Comparison of ENCODE assay signal across 8 mouse cellular contexts in genomic region chr16:32332040-32332555, GRCm38 (mm10). TPM values are rescaled to one million over a fixed set of nuclear protein-coding genes. Genes with fewer than 3 reads are reported as not detected.
DNase-seq lines count a peak whose midpoint lies in the region; ATAC-seq and TF ChIP-seq lines count a peak whose summit lies in the region.

TSS of gene Ubxn7 (plus strand) at chr16:32332257.

- TF ChIP-seq POLR2A in kidney, adult 2 months (IDR thresholded peaks at IDR 0.05; ENCODE audit: low read depth, low read length), result peak; percentile 36
- peak; percentile 50 for TF ChIP-seq POLR2A in spleen, adult 2 months (IDR thresholded peaks at IDR 0.05; ENCODE audit: low read depth, low read length)

- H3K4me2 ChIP-seq in embryonic facial prominence, embryonic 13.5 days, result peak within 1 kb of the TSS; percentile 58
- peak within 1 kb of the TSS; percentile 58 for H3K4me2 ChIP-seq in limb, embryonic 12.5 days
- peak within 1 kb of the TSS; percentile 66 for H3K4me2 ChIP-seq in midbrain, embryonic 15.5 days

- ATAC-seq in embryonic facial prominence, embryonic 13.5 days (ENCODE audit: insufficient number of reproducible peaks, insufficient read depth, low FRiP score, low TSS enrichment, low read depth), result peak; percentile 93
- peak; percentile 94 for ATAC-seq in limb, embryonic 12.5 days (ENCODE audit: insufficient number of reproducible peaks, insufficient read depth, low FRiP score, low TSS enrichment, low read depth)
- peak; percentile 98 for ATAC-seq in midbrain, embryonic 15.5 days (replicated peaks)

- DNase-seq in 3134 (ENCODE audit: extremely low read depth, insufficient read length, low spot score), result peak; percentile 96
- DNase-seq in adrenal gland, postnatal 36 days, result peak; percentile 99
- DNase-seq in heart, adult 18-20 months, result peak; percentile 98 to 99
- DNase-seq in kidney, adult 2 months, result peak; percentile 99
- DNase-seq in spleen, adult 2 months (ENCODE audit: low read depth in 1 of 2, low spot score in 2 of 2), result peak; percentile 86 to 98

- no peaks in the 10 kb centered on the region for H3K36me3 ChIP-seq in embryonic facial prominence, embryonic 13.5 days
- no peaks in the 10 kb centered on the region for H3K36me3 ChIP-seq in kidney, adult 2 months (ENCODE audit: control insufficient read depth, insufficient read depth, low read length)
- no peaks in the 10 kb centered on the region for H3K36me3 ChIP-seq in limb, embryonic 12.5 days
- H3K36me3 ChIP-seq in midbrain, embryonic 15.5 days (replicated peaks), result no peaks in the 10 kb centered on the region
- H3K36me3 ChIP-seq in spleen, adult 2 months (ENCODE audit: control insufficient read depth, insufficient read depth, low read length), result no peaks in the 10 kb centered on the region

- under 1% methylated on average over 50 of the region's 52 CpGs for WGBS in embryonic facial prominence, embryonic 13.5 days
- WGBS in kidney, adult 2 months, result under 1% methylated on average over 51 of the region's 52 CpGs
- under 1% methylated on average over 48 of the region's 52 CpGs for WGBS in limb, embryonic 12.5 days
- under 1% methylated on average over 44 of the region's 52 CpGs for WGBS in midbrain, embryonic 15.5 days
- under 1% methylated on average over 52 of the region's 52 CpGs for WGBS in spleen, adult 2 months

- no peaks in the 10 kb centered on the region for H3K27me3 ChIP-seq in embryonic facial prominence, embryonic 13.5 days
- H3K27me3 ChIP-seq in kidney, adult 2 months (replicated peaks; ENCODE audit: control insufficient read depth, insufficient read depth, low read length), result no peaks in the 10 kb centered on the region
- H3K27me3 ChIP-seq in limb, embryonic 12.5 days, result no peaks in the 10 kb centered on the region
- H3K27me3 ChIP-seq in midbrain, embryonic 15.5 days (replicated peaks), result no peaks in the 10 kb centered on the region
- H3K27me3 ChIP-seq in spleen, adult 2 months (ENCODE audit: control insufficient read depth, insufficient read depth, low read length), result no peaks in the 10 kb centered on the region

- H3K4me3 ChIP-seq in embryonic facial prominence, embryonic 13.5 days, result peak within 1 kb of the TSS; percentile 95
- H3K4me3 ChIP-seq in kidney, adult 2 months (ENCODE audit: insufficient read depth, low read depth, low read length), result peak within 1 kb of the TSS; percentile 100
- peak within 1 kb of the TSS; percentile 85 for H3K4me3 ChIP-seq in limb, embryonic 12.5 days (replicated peaks)
- peak within 1 kb of the TSS; percentile 96 for H3K4me3 ChIP-seq in midbrain, embryonic 15.5 days
- H3K4me3 ChIP-seq in spleen, adult 2 months (ENCODE audit: extremely low read depth, insufficient read depth, insufficient read length), result peak within 1 kb of the TSS; percentile 90

- no peaks in the 10 kb centered on the region for H3K9me3 ChIP-seq in embryonic facial prominence, embryonic 13.5 days
- no peaks in the 10 kb centered on the region for H3K9me3 ChIP-seq in limb, embryonic 12.5 days
- H3K9me3 ChIP-seq in midbrain, embryonic 15.5 days, result no peaks in the 10 kb centered on the region

- peaks cover 14% of the 10 kb centered on the region for H3K4me1 ChIP-seq in embryonic facial prominence, embryonic 13.5 days
- peaks cover 15% of the 10 kb centered on the region for H3K4me1 ChIP-seq in kidney, adult 2 months (ENCODE audit: control insufficient read depth, insufficient read depth, low read length)
- peaks cover 3% of the 10 kb centered on the region for H3K4me1 ChIP-seq in limb, embryonic 12.5 days (replicated peaks)
- H3K4me1 ChIP-seq in midbrain, embryonic 15.5 days, result peaks cover 24% of the 10 kb centered on the region
- peaks cover 5% of the 10 kb centered on the region; the same call in 1 of the 2 replicates for H3K4me1 ChIP-seq in spleen, adult 2 months (ENCODE audit: control insufficient read depth, insufficient read depth, insufficient read length)

- H3K27ac ChIP-seq in embryonic facial prominence, embryonic 13.5 days, result peak within 1 kb of the TSS; percentile 98
- H3K27ac ChIP-seq in kidney, adult 2 months (ENCODE audit: insufficient read depth, low read depth, low read length), result peak within 1 kb of the TSS; percentile 97
- peak within 1 kb of the TSS; percentile 97 for H3K27ac ChIP-seq in limb, embryonic 12.5 days
- peak within 1 kb of the TSS; percentile 95 for H3K27ac ChIP-seq in midbrain, embryonic 15.5 days
- peak within 1 kb of the TSS; percentile 83 for H3K27ac ChIP-seq in spleen, adult 2 months (ENCODE audit: insufficient read depth, low read length)

- peak within 1 kb of the TSS; percentile 98 for H3K9ac ChIP-seq in embryonic facial prominence, embryonic 13.5 days
- peak within 1 kb of the TSS; percentile 93 for H3K9ac ChIP-seq in limb, embryonic 12.5 days (replicated peaks)
- peak within 1 kb of the TSS; percentile 95 for H3K9ac ChIP-seq in midbrain, embryonic 15.5 days

- no peak for TF ChIP-seq CTCF in kidney, adult 2 months (conservative IDR thresholded peaks at IDR 0.05; ENCODE audit: insufficient read depth, insufficient read length, low read depth, low read length)
- no peak for TF ChIP-seq CTCF in spleen, adult 2 months (IDR thresholded peaks at IDR 0.05; ENCODE audit: extremely low read depth, insufficient read depth, insufficient read length, insufficient replicate concordance)

RNA-seq across cellular contexts. Expression of gene Ubxn7, which starts in this region (rescaled TPM):
- total RNA-seq in adrenal gland, postnatal 36 days (2021), result 10 to 100 TPM; 57.4 to 70.5 TPM
- 32.3 and 34.5 TPM in 2 replicates for polyA plus RNA-seq in embryonic facial prominence, embryonic 13.5 days (2015; fragmentation: Nextera tagmentation; extraction: Ambion mirVana)
- total RNA-seq in heart, adult 18-20 months (2021), result 10 to 100 TPM; 22.4 to 28.3 TPM
- 10.4 and 14.6 TPM in 2 replicates for polyA plus RNA-seq in kidney, adult 2 months (2012; rRNA removed)
- polyA plus RNA-seq in limb, embryonic 12.5 days (2016; fragmentation: Nextera tagmentation; extraction: Ambion mirVana), result 34.6 and 34.8 TPM in 2 replicates
- 22.0 and 25.7 TPM in 2 replicates for polyA plus RNA-seq in midbrain, embryonic 15.5 days (2015; fragmentation: Nextera tagmentation; extraction: Ambion mirVana)
- polyA plus RNA-seq in spleen, adult 2 months (2012; rRNA removed), result 6.0 and 17.2 TPM in 2 replicates

Comparison
In these comparisons a context has a peak if more than half of its experiments do, and no peak if none do; other contexts are left out.
1. Peak in every context shown above with its lines: DNase-seq, ATAC-seq, H3K4me3 ChIP-seq and H3K27ac ChIP-seq.